Mouse (Mus musculus) cerebellum, adult 2 months (tissue): ENCODE measurements around the gene Klf16.

Experiments used
- CTCF ChIP-seq: fragments of 200-500 bp; IDR thresholded peaks from 2 replicates; pipeline ENCODE4 v1.5.1; 2011; ENCODE audit warnings: low read depth, mild to moderate bottlenecking, control low read depth, low read length, moderate library complexity, borderline replicate concordance; ENCODE audit not compliant: insufficient read depth
- POLR2A ChIP-seq: fragments of 200-500 bp; IDR thresholded peaks from 2 replicates; pipeline ENCODE4 v1.6.1; 2011; ENCODE audit warnings: low read length, control low read depth, borderline replicate concordance; ENCODE audit not compliant: insufficient read depth

- TF ChIP-seq POLR2A (no peak), CTCF (peak; percentile 64)
Observed at GRCm38 (mm10) chr10:80578131-80578750, 1.1 kb upstream of the Klf16 start.
